Mouse (Mus musculus) cerebellum, adult 11-12 months (tissue): ENCODE results near the gene Cd40.
A peak's percentile ranks its signal among the peaks of the same experiment; 100 is the strongest.

Experiments used
- DNase-seq: peaks from one replicate; pipeline ENCODE4 v3.0.0; 2022

Cd40 gene

GRCm38 (mm10) chr2:165059961-165060360 is 4.5 kb downstream of the Cd40 start:
- no peak for DNase-seq

- DNase-seq = no peak
These were observed 6.4 kb downstream of the Cd40 start for GRCm38 (mm10) chr2:165061638-165062433.

- no peak for DNase-seq
These were observed 9.1 kb downstream of the Cd40 start for GRCm38 (mm10) chr2:165064489-165064888.

- no peak for DNase-seq
These were observed 13.4 kb downstream of the Cd40 start for GRCm38 (mm10) chr2:165068806-165069205.

GRCm38 (mm10) chr2:165070096-165070816 is 14.8 kb downstream of the Cd40 start:
- DNase-seq = peak; percentile 84

- peak; percentile 94 for DNase-seq
These were observed 18.0 kb downstream of the Cd40 start for GRCm38 (mm10) chr2:165073381-165073781.

GRCm38 (mm10) chr2:165074081-165074884 is 18.9 kb downstream of the Cd40 start:
- peak; percentile 93 for DNase-seq

GRCm38 (mm10) chr2:165074937-165075336 is 19.5 kb downstream of the Cd40 start:
- peak; percentile 89 for DNase-seq

- no peak for DNase-seq
These were observed 21.6 kb downstream of the Cd40 start for GRCm38 (mm10) chr2:165077055-165077454.

- no peak for DNase-seq
These were observed 22.6 kb downstream of the Cd40 start for GRCm38 (mm10) chr2:165078045-165078444.

GRCm38 (mm10) chr2:165078605-165079004 is 23.2 kb downstream of the Cd40 start:
- DNase-seq = no peak

GRCm38 (mm10) chr2:165080657-165081056 is 25.2 kb downstream of the Cd40 start:
- no peak for DNase-seq

- no peak for DNase-seq
These were observed 25.8 kb downstream of the Cd40 start for GRCm38 (mm10) chr2:165081257-165081656.

- DNase-seq = no peak
These were observed 31.2 kb downstream of the Cd40 start for GRCm38 (mm10) chr2:165086634-165087033.

GRCm38 (mm10) chr2:165089470-165089869 is 34.0 kb downstream of the Cd40 start:
- DNase-seq = no peak

- no peak for DNase-seq
These were observed 35.2 kb downstream of the Cd40 start, which contains the start of gene 1700025C18Rik for GRCm38 (mm10) chr2:165090650-165091049. 1700025C18Rik (minus strand) TSS chr2:165090750.

GRCm38 (mm10) chr2:165091433-165091965 is 36.1 kb downstream of the Cd40 start:
- no peak for DNase-seq

GRCm38 (mm10) chr2:165092393-165092792 is 37.0 kb downstream of the Cd40 start:
- DNase-seq = no peak

- DNase-seq = no peak
These were observed 40.9 kb downstream of the Cd40 start for GRCm38 (mm10) chr2:165096367-165096766.

GRCm38 (mm10) chr2:165098861-165099260 is 43.4 kb downstream of the Cd40 start:
- no peak for DNase-seq

- DNase-seq = no peak
These were observed 45.3 kb downstream of the Cd40 start for GRCm38 (mm10) chr2:165100749-165101148.

GRCm38 (mm10) chr2:165102920-165103319 is 47.5 kb downstream of the Cd40 start:
- no peak for DNase-seq

GRCm38 (mm10) chr2:165105513-165106079 is 50.2 kb downstream of the Cd40 start:
- DNase-seq = no peak
